Mouse (Mus musculus) adrenal gland, postnatal 36 days (tissue): ENCODE data around the gene Ube2e3. TPM values are rescaled to one million over a fixed set of nuclear protein-coding genes. Genes with fewer than 3 reads are reported as not detected.
A peak's percentile ranks its signal among the peaks of the same experiment; 100 is the strongest.

Source experiments
- DNase-seq, 2 experiments: peaks; one replicate each; pipeline ENCODE4 v3.0.0; 2021; ENCODE audit warnings: mixed read lengths in 1 of 2
- total RNA-seq, 2 experiments: library from RNA; stranded (reverse); gene quantifications; 2 replicates each; pipeline ENCODE4 v1.2.3; 2021

Gene Ube2e3
- total RNA-seq, 2 experiments from 2014 or later = 45.8 to 63.5 TPM

DNA sequence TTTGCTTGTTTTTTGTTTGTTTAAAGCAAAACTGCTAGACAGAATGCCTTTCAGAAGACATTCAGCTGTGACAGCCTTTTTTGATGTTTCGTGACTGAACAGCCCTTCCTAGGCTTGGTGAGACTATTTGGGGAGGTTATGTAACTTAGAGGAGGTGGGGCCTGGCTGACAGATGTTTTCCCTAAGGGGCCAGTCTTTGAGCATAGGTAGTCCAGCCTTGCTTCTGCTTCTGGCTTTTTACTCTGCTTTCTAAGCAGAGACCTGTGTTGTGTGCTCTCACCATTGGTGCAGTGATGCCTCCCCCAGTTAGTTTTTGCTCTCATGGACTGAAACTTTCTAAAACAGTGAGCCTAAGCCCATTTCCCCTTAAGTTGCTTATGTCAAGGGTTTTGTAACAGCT lies 14.1 kb downstream of the Ube2e3 start:
- peak in 1 of 2 experiments; percentile 4 for DNase-seq

DNA sequence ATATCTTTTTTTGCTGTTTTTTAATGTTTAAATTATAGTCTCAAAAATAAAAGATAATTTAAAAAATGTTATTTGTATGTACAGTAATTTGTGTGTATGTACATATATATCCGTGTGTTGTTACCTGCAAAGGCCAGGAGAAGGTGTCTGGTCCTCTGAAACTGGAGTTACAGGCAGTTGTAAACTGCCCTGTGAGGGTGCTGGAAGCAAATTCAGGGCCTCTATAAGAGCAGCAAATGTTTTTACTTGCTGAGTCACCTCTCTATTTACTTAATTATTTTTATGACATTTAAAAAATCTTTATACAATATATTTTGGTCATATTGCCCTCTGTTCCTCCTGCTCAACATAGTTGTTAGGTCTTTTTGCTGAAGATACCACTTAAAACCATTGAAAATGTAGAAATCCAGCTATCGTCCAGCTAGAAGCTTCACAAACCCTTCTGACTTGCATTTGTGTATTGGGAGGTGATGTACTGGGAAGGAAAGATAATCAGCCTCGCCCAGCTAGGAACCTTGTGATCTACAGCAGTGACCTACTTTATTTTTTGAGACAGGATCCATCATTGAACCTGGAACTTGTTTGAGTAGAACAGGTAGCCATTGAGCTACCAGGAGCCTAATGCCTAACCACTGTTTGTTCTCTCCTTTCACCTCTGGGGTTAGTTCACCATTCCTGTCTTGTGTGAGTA lies 15.0 kb downstream of the Ube2e3 start:
- DNase-seq = no peak

DNA sequence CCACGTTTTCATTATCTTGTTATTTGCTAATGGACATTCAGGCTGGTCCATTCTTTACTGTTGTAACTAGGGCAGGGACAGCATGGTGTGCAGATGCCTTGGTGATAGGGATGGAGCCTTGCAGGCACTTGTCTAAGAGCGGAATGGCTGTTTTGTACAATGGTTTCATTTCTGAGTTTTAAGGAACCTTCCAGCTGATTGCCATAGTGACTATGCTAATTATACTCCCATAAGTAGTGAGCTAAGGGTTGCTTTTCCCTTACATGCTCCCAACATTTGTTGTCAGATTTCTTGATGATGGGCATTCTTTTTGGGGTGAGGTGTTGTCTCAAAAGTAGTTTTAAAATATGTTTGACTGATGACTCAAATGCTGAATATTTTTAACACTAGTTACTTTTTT lies 18.5 kb downstream of the Ube2e3 start:
- no peak for DNase-seq

DNA sequence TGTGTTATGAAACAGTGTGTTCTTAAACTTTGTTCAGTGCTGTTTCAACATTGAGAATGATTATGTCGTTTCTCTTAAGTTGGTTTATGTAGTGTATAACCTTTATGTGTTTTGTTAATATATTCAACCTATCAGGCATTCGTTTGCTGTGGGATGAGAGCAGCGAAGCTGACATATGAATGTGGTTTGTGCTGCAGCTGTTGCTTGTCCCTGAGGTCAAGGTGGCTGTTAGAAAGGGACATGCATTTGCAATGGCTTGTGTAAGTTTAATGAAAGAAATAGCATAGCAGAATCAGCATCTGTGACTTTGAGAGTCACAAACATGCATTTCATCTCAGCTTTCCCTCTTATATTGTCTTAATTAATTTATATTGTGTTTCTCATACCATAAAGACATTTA lies 20.3 kb downstream of the Ube2e3 start:
- no peak for DNase-seq

DNA sequence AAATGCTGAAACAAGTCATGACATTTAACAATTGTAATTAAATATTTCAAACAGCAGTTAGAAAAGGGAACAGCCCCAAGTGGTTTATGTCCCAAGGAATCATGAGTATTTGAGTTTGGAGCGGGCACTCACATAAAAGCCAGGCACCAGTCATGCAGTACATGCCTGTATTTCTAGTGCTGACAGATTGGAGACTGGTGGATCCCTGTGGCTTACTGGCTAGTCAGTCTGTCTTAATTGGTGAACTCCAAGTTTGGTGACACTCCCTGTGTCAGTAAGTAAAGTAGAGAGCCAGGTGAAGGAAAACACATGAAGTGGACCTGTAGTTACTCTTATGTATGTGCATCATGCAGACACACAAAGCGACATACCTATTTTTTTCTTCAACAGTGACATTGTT lies 27.3 kb downstream of the Ube2e3 start:
- DNase-seq = no peak

DNA sequence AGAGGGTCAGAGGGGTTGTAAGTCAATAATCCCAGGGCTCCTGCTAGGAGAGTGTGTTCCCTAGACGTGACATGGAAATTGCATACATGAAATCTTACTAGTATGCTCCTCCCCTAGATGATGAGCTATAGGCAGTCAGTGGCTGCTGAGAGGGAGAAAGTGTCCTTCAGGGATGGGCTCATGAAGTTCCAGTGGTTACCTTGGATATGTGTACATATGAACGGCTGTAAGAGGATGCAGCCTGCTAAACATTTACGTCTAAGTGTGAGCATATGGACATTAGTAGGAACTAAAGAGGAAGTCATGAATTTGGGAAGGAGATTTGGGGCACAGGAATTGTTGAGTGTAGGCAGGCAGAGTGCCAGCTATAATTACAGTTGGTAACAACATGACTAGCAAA lies 38.0 kb downstream of the Ube2e3 start:
- DNase-seq = no peak

DNA sequence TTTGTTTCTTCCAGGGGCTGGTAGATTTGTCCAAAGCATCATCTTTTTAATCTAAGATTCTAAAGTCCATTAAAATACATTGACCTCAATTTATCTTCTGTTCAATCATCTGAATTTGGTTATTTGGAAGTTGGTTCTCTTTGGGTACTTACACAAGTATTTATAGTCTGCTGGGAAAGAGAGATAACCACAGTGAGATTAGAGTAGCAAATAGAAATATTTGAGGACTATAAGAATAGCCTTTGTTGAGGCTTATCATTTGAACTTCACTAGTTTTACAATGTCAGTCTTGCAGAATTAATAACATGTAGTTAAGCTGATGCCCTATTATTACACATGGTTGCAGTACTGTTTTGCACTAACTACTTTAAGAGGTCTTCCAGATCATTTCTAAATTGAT lies 43.6 kb downstream of the Ube2e3 start:
- no peak for DNase-seq

DNA sequence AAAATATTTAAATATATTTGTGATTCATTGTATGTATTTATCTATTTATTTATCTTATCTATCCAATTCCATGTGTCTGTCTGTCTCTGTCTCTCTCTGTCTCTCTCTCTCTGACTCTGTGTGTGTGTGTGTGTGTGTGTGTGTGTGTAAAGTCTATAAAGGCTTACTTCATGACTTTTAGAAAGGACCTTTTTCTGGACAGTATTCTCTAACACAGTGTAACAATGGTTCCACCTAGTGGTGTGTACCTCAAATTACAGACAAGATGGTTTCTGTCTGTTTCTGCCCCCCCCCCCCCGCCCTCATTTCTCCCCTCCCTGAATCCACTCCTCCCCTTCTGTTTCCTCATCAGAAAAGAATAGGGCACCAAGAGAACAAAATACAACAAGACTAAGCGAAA lies 46.9 kb downstream of the Ube2e3 start:
- no peak for DNase-seq

DNA sequence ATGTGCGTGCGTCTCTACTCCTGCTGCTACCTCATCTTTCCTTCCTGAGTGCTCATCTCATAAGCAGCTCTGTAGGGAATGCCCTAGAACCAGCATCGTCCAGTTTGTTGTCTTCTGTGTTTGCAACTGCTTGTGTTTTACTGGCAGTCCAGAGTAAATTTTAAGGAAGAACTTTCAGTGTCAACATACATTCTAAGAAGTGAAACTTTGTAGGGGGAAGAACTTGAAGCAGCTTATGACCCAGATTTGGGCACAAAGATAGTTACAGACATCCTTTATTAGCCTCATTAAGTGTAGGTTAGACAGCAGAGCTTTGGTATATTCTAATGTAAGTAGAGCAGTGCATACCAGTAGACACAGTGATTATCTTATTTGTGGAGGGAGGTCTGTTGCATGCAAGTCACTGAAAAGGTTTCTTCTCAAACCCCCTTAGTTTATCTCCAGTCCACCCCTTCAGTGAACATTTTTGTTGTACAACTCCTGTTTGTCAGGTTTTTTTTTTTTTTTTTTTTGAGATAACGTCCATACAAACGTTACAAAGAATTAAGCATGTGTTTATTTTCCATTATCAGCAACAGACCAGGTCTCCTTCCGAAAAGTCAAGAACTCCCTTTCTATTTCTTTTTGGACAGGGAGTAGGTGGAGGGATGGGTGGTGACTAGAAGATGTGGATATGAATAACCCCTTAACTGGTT lies 55.2 kb downstream of the Ube2e3 start:
- no peak for DNase-seq

DNA sequence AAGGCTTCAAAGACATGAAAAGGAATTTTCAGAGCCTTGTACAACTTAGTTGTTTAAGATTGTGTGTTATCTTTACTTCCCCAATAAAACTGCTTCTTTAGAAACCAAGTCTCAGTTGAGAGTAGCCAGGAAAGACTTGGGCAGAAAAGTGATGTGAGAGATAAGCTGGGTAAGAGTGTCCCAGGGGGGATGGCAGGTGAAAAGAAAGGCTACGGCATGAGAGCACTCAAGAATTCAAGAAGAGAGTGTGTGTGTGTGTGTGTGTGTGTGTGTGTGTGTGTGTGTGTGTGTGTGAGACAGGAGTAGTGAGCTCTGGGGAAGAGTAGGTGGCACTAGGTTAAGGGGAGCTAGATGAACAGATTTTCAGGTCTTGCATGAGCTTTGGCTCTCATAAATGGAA lies 57.9 kb downstream of the Ube2e3 start:
- DNase-seq = no peak

DNA sequence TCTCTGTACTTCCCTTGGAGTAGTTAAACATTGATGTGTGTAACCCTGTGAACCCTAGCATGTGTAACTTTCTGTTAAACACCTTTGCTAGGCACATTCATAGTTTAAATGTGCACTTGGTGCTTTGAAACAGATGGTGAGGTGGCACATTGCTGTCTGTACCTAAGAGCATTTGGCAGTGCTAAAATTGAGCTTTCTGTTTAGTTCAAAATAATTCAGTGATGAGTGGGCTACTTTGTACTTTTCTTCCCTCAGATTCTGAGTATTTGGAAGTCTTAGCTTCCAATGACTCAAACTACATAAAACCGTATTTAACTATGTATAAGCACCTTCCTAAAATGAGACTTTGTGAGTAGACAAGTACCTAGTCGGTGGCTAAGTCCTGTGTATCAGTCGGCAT lies 59.7 kb downstream of the Ube2e3 start:
- DNase-seq = no peak

DNA sequence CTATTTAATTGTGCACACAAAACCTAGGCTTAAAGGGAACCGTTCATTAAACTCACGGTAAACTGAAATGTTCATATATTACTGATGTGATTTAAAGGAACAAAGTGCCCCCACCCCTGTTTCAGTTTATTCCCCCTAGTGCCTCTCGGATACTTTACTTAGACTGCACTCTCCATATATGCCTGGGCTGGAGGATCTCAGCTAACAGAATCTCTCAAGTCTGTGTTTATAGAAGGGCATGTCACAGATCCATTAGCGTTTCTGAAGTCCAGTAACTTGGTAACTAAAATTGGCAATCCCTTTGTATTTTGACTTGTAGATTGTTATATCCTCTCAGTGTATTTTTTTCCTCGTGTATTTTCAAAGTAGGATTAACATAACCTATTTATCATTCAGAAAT lies 60.2 kb downstream of the Ube2e3 start:
- DNase-seq = no peak

DNA sequence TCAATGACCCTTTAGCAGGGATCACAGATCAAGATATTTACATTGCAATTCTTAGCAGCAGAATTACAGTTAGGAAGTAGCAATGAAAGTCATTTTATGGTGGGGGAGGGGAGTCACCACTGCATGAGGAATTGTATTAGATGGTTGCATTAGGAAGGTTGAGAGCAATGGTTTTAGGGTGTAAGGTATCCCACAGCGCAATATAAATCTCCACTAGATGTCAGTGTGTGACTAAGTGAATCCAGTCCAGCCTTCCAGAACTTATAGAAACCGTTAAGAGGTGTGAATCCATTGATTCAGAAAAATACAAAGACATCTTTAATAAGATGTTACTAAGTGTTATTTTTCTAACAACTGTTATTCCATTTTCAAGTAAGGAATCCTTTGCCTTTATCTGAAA lies 63.4 kb downstream of the Ube2e3 start:
- no peak for DNase-seq

DNA sequence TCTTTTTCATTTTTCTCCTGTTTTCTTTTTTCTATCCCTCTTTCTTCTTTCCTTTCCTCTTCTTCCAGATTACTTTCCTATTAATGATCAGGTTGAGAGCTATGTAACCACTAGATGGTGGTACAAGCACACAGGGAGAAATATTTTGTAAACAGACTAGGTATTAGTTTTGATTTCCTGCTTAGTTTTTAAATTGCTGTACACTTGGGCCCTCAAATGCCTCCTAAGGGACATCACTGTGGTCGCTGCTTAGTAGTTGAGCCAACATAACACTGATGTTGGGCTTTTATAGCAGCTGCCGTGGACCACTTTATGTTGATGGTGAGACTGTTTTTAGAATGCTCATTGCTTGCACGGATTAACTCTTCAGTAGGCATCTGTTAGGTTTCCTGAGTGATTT lies 91.5 kb downstream of the Ube2e3 start:
- no peak for DNase-seq

DNA sequence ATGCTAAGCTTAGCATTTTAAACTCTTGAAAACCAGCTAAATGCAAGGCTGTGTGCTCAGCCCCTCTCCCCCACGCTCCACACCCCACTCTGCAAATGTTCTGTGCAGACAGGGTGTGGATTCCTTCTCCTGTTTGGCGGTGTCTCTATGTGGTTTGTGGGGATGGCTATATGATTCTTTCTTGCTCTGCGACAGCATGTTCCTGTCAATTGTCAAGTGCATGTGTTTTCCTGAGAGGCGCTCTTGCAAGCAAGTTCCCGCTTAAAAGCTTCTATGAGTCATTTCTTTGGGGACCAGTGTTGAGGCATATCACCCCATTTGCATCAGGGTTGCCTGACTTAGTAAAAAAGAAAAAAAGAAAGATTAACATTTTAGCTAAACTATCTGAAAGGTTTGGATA lies 92.4 kb downstream of the Ube2e3 start:
- no peak for DNase-seq

DNA sequence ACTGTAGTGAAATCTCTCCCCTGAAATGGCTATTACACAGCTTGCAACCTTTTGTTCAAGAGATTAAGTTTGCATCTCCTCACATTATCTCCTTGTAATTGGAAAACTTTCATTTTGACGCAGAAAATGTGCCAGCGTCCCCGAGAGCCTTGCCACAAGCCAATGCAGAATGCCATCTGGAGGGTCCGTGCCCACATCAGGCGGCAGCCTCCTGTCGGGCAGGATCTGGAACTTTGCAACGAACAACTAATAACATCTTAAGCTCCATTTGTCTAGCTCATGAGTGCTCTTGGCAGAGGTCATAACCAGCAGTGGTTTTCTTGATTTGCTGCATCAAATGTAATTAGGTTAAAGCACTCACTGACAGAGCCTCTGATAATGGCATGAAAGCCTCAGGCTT lies 93.1 kb downstream of the Ube2e3 start:
- DNase-seq = no peak

DNA sequence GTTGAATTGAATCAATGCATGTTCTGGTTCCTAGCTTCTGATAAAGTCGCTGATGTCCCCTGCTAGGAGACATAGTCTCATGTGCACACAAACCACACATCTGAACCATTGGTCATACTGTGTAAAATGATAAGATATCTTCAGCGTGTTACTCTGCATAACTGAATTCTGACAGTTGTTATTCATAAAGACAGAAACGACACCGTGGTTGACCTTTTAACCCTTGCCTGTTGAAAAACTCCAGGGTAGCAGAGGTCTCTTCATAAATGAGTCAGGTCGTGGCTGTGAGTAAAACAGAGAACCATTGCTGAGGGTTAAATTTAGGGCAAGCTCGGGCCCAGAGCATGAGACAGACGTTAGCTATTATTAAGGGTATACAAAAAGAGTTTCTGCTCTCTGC lies 93.7 kb downstream of the Ube2e3 start:
- DNase-seq = no peak

DNA sequence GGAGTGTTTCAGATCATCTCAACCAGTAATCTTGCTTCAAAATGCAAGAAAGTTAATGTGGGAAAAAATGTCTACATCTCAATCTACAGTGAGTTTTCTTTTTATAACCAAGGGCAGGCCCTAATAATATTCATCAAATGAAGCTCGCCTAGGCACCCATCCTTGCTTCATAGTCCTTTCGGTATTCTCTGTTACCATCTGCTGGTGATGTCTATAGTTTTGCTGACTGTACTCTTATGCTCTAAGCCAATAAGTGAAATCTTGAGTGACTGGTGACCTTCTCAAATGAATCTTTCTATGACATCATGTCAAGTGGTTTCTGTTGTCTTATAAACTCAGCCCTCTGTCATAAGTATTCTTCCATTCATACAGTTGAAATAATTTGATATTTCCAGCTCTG lies 97.1 kb downstream of the Ube2e3 start:
- no peak for DNase-seq

DNA sequence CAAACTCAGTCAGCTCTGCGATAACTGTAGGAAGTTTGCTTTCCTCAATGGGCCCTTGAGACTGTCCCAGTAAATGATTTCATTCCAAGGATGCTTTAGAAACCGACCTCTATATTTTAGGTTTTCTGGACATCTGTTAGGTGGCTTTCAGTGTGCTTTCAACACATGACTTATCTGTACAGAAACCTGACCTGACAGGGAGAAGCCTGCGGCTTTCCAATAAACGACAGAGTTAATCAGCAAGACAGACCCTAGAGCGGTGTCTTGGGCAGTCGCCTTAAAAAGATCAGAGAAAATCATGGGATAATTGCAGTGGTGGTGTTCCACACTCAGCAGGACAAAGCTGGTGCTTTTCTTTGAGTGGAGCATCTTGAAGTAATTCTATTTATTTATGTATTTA lies 97.5 kb downstream of the Ube2e3 start:
- no peak for DNase-seq

DNA sequence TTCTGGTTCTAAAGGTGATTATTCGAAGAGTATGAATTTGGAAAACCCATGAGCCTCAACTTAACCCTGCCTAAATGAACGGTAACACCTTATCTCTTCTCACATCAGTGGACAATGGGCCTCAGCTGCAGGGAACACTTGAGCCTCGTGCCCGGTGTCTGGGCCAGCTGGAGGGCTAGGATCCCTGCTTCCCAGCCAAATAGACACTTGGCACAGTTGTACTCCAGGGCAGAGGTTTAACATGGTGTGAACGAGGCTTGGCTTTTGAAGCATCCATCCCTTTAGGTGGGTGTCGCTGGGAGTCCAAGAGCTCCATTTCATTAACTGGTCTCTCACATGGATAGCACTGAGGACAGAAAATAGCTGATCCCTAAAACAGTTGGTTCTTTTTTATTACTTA lies 102.2 kb downstream of the Ube2e3 start:
- no peak for DNase-seq
